Mouse (Mus musculus) left cerebral cortex, adult 2 months (tissue): ENCODE measurements at regions not wholly inside any gene's neighbourhood (a gene's known extent, or its start where the extent isn't known, plus 50 kb on each side); places are given as distances from the start of the nearest gene placed in this dataset.

Source experiments
- DNase-seq, 2 experiments: peaks; one replicate each; pipeline ENCODE4 v3.0.0; 2021 to 2022; ENCODE audit warnings: low spot score in 2 of 2, mixed read lengths in 1 of 2; ENCODE audit errors: extremely low spot score in 1 of 2
- H3K27ac ChIP-seq: fragments of 200-600 bp; 2 replicates; pipeline ENCODE4 v1.8.1; 2022
- H3K4me3 ChIP-seq: fragments of 200-600 bp; 2 replicates; pipeline ENCODE4 v1.8.1; 2022
- CTCF ChIP-seq: fragments of 200-600 bp; IDR thresholded peaks from 2 replicates; pipeline ENCODE4 v1.8.1; 2022; ENCODE audit warnings: antibody characterized with exemption, mild to moderate bottlenecking, moderate library complexity
- intact Hi-C: fragments of 180-260 bp; cut with DNase I; formaldehyde crosslinking; loops from one replicate; pipeline ENCODE4 v1.15.1; 2025

DNA sequence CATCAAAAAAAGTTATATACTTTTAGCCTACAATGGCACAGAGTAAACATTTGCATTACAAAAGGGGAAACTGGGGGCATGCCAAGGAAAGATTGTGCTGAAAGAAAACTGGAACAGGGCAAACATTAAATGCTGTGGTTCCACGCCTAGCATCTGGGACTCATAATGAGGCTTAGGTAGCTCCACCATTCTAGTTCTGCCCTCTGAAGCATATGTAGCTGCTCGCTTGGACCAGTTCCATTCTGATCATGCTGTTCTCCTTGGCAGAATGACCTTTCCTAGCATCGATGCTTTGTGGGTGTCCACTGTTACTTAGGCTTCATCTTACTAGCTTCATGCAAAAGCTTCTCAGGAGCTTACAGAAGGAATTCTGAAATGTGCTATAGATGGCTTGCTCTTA, 276.3 kb downstream of the C1d start:
- intact Hi-C loops: no loop called here
- Histone ChIP-seq H3K27ac (no peak overlapping the region), H3K4me3 (no peak overlapping the region)
- TF ChIP-seq CTCF: no peak
- DNase-seq: no peak

DNA sequence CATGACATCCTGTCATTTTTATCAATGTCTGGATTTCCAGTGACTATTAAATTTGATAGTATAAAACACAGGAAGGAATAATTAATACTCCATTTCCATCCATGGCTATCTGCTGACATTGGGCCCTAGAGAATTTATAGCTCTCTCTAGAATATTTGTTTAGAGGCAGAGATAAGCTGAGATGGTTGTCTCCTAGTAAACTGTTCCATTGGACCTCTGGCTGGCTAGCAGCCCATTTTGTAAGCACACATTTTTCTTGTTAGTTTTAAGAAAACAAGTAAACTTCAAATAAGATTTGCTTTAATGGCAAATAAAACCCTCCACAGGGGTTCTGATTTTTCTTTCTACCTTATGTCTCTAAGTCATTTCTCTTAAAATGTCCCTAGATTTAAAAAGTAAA, 288.9 kb downstream of the C1d start:
- DNase-seq: no peak
- TF ChIP-seq CTCF: no peak
- no peak overlapping the region for H3K27ac ChIP-seq
- intact Hi-C loops: no loop called here
- no peak overlapping the region for H3K4me3 ChIP-seq

DNA sequence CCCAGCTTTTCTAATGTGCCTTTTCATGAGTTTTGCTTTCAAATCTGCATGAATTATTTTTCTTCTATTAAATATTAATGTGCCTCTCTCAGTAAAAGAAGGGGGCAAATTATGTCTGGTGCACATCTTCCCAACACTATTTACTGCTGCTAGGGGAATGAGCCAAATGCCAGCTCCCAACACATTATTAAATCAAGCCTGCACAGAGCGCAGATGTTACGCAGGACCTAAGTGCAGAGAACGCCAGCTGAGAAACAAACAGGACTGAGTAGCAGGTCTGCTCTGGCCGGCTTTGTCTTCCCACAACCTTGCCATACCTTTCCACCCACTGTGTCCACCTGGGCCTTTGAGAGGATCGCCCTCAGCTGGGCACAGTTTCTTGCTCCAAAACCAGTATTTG, 291.8 kb downstream of the C1d start:
- no peak for DNase-seq
- Histone ChIP-seq H3K27ac (no peak overlapping the region), H3K4me3 (no peak overlapping the region)
- intact Hi-C loops: no loop called here
- no peak for TF ChIP-seq CTCF

GRCm38 (mm10) chr11:17555276-17555675, 297.9 kb downstream of the C1d start:
- no peak for TF ChIP-seq CTCF
- no peak overlapping the region for H3K27ac ChIP-seq
- no peak overlapping the region for H3K4me3 ChIP-seq
- no peak for DNase-seq
- intact Hi-C loops: no loop called here

GRCm38 (mm10) chr11:17591780-17592487, 334.6 kb downstream of the C1d start:
- no peak overlapping the region for H3K4me3 ChIP-seq
- intact Hi-C loops: no loop called here
- no peak for TF ChIP-seq CTCF
- H3K27ac ChIP-seq: no peak overlapping the region
- no peak for DNase-seq

DNA sequence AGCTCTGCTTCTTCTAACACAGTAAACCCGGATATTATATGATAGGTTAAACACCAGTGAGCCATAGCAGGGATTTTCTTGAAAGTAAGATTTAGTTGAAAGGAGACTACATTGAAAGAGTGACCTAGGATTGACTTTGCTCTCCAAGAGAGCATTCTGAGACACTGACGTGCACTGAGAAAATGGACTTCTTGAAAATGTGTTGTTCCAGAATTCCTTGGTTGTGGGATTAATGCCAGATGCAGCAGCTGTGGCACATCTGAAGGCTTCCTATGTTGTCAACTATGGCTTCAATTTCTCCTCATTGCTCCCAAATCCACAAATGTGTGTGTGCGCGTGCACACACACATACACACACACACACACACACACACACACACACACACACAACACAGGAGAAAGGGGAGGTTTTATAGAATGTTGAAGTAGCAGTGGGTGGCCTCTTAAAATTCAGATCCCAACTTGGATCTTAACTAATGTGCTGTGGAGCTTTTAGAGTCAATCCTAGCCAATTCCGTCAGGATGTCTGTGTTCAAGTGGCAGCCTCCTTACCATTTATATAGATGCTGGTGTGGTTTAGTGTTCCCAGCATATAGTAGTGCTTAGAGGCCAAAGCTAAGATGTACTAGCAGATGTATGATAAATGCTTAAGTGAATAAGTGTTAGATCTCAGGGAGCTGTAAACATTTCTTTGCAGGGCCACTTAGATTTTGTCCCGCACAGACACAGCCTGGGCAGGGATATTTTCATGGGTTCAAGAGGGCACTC, 346.5 kb downstream of the C1d start:
- H3K27ac ChIP-seq: no peak overlapping the region
- DNase-seq: no peak
- no peak for TF ChIP-seq CTCF
- no peak overlapping the region for H3K4me3 ChIP-seq
- intact Hi-C loops: no loop called here

DNA sequence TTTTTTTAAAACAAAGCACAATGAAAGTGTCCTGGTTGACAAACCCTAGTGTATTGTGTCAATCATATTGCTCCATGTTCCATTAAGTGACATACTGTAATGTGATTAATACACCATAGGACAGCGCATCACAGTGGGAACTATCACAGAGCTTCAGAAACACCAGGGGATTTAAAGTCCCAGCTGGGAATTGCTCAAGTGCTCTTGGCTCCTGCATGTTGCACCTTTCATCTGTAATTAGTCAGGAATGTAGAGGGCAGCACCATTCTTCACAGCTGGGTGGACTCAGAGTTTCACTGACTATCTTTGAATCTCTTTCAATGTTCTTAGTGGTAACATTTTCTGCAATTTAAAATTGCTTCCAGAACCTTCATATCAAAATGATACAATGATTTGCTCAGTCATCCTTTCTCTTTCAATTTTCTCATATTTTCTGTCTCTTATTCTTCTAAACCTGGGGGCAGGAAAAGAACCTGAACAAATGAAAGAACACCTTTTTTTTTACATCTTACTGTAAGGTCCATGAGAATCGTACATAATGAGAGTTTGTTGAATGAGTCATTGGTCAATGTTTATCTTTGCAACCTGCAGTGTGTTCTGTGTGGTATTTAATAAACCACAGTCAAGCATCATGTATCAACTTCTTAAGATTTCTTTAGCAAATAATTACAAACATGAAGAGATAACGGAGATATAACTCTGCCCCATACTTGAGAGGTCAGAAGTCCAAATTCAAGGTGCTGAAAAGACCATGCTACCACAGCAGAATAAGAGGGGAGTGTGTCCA, 333.0 kb downstream of the Etaa1 start:
- H3K4me3 ChIP-seq: no peak overlapping the region
- intact Hi-C loops: no loop called here
- DNase-seq: no peak
- no peak for TF ChIP-seq CTCF
- H3K27ac ChIP-seq: no peak overlapping the region

DNA sequence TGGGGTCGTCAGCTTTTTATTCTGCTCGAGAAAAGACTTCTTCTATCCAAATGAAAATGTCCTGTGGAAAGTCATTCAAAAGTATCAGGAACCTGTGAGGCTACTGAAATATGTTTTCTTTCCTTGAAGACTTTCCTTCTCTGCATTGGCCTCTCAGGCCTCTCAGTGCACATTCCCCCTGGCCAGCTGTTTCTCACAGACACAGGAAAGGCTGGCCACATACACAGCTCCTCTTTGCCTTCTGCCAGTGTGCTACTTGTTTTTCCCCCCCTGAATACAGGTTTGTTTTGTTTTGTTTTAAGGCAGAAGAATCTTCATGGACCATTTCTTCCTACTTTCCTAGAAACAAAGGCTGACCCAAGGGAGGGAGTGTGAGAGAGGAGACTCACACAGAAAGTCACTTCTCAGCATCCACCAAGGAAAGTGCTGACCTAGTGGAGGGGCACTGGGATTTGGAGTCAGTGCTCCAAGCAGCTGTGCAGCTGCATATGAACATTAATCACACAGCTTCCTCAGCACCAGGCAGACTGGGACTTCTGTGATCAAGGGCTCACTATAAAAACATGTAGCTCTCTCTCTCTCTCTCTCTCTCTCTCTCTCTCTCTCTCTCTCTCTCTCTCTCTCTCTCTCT, 324.0 kb downstream of the Etaa1 start:
- H3K27ac ChIP-seq: no peak overlapping the region
- TF ChIP-seq CTCF: no peak
- no peak overlapping the region for H3K4me3 ChIP-seq
- no peak for DNase-seq
- intact Hi-C loops: no loop called here

GRCm38 (mm10) chr11:17630172-17630553, 323.5 kb downstream of the Etaa1 start:
- Histone ChIP-seq H3K27ac (no peak overlapping the region), H3K4me3 (no peak overlapping the region)
- intact Hi-C loops: no loop called here
- no peak for TF ChIP-seq CTCF
- no peak for DNase-seq

GRCm38 (mm10) chr11:17637158-17637557, 316.5 kb downstream of the Etaa1 start:
- DNase-seq: no peak
- intact Hi-C loops: no loop called here
- Histone ChIP-seq H3K27ac (no peak overlapping the region), H3K4me3 (no peak overlapping the region)
- TF ChIP-seq CTCF: no peak

DNA sequence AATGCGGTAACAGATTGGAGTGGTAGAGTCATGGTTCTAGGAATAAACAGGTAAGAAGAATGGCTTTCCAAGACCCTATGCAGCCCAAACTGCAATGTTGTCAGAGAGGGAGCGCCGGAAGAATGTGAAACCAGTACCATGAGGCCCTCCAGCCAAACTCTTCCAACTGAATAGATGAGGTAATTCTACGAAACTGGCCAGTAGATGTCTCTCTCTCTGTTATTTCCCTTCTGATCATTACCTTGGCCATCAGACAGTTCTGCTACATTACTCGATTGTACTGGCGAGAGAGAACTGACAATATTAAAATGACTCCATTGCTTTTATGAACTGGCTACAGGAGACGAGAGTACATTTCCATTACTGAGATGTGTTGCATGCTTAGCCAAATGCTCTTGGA, 313.8 kb downstream of the Etaa1 start:
- intact Hi-C loops: no loop called here
- H3K4me3 ChIP-seq: no peak overlapping the region
- no peak overlapping the region for H3K27ac ChIP-seq
- no peak for DNase-seq
- peak; percentile 22; the same call in 1 of the 2 replicates for TF ChIP-seq CTCF

- intact Hi-C loops: no loop called here
- DNase-seq: no peak
- Histone ChIP-seq H3K4me3 (no peak overlapping the region), H3K27ac (no peak overlapping the region)
- no peak for TF ChIP-seq CTCF
Measured at GRCm38 (mm10) chr11:17647441-17647840, 306.2 kb downstream of the Etaa1 start.
